Mouse (Mus musculus) Muller cell, postnatal 12 days (primary cell): ENCODE measurements at regions not wholly inside any gene's neighbourhood (a gene's known extent, or its start where the extent isn't known, plus 50 kb on each side); places are given as distances from the start of the nearest gene placed in this dataset.

Experiments
- DNase-seq: peaks from one replicate; pipeline ENCODE4 v3.0.0-alpha.2; 2015; ENCODE audit errors: inconsistent ontology term

- DNase-seq, result no peak
These were observed 1164.7 kb downstream of the Fscb start for GRCm38 (mm10) chr12:63309799-63310198.

- DNase-seq, result peak; percentile 95
These were observed 1195.2 kb downstream of the Fscb start for GRCm38 (mm10) chr12:63279321-63279720.
